Mouse (Mus musculus) cerebellum, adult 8-10 months (tissue): Measurements from ENCODE around the gene Wdhd1.
"Not testable (repeated sequence)": the region's sequence is repeated elsewhere in the genome, so short reads cannot be mapped to it uniquely, and the experiment has no call there.

Experiments
- DNase-seq: peaks from one replicate; pipeline ENCODE4 v3.0.0; 2022

Wdhd1 gene

DNA sequence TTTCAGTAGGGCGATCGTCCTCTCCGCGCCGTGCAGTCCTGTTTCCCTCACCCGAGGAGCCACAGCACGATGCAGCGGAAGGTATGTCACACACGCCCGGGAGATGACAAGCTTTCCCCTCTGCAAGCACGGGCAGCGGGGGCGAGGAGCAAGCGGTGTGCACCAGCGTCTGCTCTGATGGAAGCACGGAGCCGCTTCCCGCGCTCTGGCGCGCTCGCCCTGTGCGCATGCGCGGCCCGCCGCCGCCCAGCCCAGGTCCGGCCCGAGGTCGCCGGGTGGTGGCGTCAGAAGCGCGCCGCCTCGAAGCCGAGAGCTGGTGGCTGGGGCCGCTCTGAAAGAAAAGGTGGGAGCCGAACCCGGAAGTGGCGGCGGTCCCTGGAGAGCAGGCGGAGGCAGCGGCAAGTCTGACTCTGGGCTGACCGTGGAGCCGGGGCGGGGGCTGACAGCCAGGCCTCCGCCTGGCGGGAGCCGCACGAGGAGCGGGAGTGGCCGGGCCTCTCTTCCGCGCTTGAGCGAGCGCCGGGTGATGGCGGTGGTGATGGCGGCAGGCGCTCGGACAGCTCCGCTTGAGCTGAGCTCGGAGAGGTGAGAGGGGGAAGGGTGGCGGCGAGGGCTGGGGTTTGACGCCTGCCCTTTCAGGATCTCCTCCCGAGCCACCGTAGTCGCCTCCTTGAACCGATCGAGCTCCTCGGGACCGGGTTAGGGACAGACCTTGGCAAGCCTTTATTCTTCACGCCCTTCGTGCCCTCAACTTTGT is at the start of gene Wdhd1, which contains the start of gene Socs4:
TSS of gene Wdhd1 (minus strand) at position 221 of the 757 bp plus-strand sequence.
TSS of gene Socs4 (plus strand) at position 295 of the 757 bp plus-strand sequence.
- DNase-seq: peak; percentile 95

DNA sequence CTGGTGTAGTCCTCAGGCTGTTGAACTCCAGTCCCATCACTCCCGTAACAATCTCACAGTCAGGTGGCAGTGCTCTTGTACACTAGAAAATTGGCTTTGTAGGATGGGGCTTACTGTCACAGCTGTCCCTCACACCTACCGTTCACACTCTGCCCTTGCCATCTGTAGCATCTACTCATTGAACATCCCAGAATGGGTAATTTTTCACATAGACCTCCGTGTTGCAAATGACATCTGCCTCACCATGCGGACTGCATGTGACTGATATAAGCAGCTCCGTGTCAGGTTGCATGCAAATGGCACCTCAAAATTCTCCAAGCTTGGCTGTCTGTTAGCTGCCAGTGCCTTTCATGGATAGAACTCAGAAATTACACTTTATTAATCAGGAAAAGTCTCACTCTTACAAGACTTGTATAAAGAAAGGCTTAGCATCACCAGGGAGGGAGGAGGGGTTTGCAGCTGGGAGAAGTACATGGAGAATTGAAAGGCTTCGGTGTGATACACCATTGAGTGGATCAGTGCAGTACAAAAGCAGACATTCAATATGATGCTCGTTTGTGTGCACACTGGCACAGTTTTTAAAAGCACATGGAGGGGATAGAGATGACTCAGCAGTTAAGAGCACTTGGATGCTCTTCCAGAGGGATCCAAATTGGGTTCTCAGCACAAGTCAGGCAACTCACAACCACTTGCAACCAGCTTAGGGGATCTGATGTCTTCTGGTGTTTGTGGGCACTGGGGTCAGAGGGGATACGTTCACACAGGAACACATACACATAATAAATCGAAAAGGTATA is 49.5 kb upstream of the Wdhd1 start:
- no peak for DNase-seq

DNA sequence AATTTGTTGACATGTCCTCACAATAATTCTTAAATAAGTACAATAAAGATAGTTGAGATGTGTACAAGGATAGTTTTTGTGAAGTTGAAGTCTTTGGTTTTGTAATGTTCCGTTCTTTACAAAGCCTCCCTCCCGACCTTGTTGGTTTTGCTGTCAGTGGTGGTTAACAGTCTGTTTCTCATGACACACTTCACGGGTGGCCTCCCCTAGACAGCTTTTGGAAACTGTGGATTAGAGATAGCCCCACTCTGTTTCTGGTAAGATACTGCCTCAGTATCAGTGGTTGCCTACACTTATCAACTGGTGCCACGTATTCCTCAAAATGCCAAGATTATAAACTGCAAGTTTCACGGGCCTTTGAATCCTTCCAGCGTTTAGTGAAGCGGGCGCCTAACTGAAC is 44.9 kb upstream of the Wdhd1 start:
- DNase-seq: not testable (repeated sequence)

DNA sequence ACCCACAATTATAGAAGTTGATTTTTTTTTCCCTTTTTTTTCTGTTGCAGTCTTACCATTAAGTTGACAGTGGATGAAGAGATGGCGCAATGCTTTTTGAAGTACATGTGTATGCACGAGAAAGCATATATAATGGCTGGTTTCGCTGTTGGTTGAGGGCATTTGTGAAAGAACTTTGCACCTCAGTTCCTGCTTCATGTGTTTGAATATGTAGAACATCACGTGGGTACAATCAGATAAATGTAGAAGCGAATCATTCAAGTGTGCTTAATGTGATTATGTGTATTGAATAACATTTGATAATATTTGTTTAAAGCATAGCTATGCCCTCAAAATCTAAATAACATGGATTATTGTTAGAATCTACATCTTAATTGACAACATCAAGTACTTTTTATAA is 42.7 kb upstream of the Wdhd1 start:
- no peak for DNase-seq

DNA sequence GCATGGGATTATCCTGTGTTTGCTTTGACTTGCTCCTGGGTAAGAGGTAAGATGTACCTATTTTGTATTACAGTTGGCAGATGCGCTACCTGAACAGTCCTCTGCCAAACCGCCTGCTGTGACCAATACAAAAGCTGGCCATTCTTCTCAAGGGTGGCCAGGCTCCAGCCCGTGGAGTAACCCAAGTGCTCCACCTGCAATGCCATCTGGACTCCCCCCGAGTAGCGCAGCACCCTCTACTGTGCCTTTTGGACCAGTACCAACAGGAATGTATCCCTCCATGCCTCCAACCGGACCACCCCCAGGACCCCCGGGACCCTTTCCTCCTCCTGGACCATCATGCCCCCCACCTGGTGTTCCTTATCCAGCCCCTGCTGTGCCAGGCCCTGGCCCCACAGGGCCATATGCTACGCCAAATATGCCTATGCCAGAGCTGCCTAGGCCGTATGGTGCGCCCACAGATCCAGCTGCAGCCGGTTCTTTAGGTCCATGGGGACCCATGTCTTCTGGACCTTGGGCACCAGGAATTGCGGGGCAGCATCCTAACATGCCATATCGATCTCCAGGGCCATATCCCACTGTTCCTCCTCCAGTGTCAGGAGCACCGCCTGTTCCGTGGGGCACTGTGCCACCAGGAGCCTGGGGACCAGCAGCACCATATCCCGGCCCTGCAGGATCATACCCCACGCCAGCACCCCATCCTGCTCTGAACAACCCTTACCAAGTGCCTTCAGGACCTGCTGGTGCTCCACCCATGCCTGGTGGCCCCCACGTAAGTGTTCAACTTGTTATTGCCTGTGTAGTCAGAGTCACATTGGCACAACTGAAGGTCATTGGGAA is 33.9 kb upstream of the Wdhd1 start:
- DNase-seq: peak; percentile 87

DNA sequence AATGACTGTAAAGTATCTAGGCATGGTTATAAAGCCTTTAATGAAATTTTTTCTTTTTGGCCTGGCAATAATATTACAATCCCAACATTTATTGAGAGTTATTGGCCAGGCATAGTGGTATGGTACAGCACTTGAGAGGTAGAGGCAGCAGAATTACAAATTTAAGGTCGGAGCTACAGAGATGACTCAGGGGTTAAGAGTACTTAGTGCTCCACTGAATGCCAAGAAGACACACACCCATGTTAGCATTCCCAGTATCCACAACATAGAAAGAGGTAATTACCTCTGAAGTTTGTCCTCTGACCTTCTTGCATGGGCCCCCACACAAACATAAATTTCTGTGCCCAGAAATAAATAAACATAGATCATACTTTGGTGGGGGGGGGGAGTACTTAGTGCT is 32.4 kb upstream of the Wdhd1 start:
- DNase-seq: no peak

DNA sequence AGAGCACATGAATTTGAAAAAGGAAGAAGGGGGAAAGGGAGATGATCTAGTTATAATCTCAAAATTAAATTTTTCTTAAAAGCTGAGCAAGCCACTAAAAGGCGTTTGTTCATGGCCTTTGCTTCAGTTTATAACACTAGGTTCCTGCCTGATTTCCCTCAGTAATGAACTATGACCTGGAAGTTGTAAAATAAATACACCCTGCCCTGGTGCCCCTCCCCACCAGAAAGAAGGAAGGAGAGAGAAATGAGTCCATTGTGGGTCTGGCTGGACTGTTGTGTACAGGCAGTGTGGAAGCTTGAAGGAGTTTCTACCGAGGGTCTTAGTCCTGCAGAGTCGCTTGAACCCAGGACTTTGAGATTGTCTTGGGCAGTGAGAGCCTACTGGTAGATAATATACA is 31.0 kb upstream of the Wdhd1 start:
- DNase-seq: no peak

DNA sequence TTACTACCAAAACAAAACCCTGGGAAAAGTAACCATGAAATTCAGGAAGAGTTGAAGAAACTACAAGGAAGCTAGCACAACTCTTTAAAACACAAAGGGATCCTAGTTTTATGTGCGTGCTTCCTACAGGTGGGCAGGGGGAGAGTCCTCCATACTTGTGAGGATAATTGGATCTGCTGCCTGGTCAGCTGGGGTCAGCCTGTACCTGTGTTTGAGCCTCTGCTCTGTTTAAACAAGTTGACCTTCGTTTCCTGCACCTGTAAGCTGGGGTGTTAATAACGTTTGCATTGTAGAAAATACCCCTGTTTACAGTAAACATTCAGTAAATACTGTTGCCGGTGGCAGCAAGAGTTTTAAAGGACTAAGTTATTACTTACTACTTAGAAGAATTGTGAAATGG is 29.3 kb upstream of the Wdhd1 start:
- DNase-seq: no peak

DNA sequence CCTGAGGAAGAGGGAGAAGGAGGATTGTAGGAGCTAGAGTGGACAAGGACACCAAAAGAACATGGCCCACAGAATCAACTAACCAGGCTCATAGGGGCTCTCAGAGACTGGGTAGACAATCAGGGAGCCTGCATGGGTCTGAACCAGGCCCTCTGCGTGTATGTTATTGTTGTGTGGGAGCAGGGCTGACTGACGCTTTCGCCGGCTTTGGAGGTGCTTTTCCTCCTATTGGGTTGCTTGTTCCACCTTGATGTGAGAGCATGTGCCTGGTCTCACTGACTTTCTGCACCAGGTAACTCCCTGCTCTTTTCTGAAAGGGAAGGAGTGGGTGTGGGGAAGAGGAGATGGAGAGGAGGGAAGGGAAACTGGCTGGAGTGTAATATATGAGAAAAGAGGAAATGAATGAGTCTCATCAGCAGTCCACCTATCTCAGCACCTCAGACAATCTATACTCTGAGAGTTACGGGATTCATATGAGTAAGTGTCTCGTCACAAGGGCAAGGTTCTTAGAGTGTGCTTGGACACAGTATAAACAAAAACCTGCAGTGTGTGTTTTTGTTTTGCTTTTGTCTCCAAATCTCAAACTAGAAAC is 28.3 kb upstream of the Wdhd1 start:
- DNase-seq: no peak

DNA sequence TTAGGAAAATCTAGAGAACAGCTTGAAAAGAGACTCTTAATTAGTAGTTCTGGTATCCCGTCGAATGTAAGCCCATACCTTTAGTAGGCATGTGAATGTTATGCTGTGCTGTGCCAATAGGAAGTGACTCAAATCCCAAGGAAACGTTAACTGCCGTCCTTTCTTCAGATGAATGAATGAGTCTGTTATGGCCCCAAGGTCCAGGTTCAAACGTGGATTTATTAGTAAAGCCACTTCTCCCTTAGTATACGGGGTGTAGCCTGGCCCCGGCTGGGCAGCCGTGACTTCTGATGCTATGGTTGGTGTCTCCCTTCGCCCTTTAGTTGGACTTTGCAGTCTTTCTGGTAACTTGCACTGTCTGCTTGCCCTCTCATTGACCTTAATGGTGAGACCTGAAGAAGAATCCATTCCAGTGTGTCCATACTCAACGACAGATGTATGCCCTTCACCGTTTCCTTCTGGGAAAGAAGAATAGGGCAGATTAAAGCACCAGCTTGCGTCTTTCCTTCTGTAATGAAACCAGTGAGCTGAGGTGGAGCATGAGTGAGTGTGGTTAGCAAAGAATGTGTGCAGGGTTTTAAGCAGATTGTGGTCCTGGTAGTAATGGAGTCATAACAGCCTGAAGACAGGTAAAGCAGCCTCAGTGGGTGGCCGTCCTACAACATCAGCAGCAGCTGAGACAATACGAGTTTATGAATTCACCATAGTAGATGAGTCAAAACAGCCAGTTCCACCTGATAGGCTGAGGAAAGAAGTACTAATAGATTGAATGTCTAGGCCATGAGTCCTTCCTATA is 26.4 kb upstream of the Wdhd1 start:
- DNase-seq: no peak

DNA sequence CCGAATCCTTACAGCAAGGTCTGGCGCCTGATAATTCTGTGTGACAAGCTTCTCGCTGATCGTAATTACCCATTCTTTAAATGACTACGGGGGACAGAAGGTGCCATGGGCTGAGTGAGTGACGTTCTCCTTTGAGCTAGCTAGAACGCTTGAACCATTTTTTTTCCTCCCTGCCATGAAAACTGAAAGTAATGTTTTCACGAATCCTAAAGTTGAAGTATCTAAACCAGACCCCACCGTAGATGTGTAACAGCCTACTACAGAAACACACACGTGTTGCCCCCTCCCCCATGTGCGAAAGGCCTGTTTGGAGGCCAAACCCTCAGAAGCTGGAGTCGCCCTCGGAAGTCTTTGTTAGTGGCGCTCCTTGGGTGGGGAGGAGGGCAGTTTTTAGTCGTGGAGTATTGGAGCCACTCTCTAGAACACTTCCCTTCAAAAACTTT is 22.2 kb upstream of the Wdhd1 start:
- DNase-seq: no peak

DNA sequence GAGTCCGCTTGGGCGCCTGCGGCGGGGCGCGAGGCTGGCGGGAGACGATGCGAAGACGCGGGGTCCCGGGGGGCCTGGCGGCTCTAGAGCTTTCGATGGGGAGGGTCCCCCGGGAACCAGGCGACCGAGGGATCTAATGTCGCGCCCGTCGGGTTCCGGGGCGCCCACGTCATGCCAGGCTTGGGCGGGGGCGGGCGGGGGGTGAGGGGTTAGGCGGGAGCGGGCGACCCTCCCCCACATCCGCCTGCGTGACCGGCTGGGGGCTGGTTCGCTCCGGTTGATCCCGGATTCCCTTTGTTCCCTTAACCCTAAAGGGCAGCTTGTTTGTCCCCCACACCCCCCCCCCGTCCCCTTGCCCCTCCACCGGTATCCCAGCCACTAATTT is 21.7 kb upstream of the Wdhd1 start:
- no peak for DNase-seq

DNA sequence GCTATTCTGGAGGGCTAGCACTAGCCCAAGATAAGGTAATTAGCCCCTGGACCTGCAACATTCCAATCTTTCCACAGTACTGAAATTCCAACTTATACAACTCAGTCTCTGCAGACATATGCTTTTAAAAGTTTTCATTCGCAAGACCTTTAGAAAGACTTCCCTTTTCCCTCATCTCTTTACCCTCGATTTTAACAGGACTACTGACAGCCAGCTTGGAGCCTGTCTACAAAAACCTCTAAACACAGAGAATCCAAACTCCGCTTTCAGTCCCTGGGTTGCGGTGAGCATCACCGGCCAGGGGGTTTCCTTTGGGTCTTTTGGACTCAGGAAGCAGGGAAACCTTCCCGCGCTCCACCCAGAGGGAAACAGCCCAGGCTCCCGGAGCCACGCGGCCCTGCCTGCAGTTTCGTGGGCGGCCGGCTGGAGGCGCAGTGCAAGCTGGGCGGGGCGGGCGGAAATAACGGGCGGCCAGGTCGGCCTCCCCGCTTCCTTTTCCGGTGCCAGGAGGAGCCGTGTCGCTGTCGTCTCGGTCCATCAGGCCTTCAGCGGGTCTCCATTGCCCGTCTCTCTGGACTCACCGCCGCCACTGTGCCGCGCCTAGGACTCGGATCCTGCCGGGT is 21.2 kb upstream of the Wdhd1 start, which contains the start of gene Mapk1ip1l:
TSS of gene Mapk1ip1l (plus strand) at position 482 of the 623 bp plus-strand sequence.
- peak; percentile 91 for DNase-seq

DNA sequence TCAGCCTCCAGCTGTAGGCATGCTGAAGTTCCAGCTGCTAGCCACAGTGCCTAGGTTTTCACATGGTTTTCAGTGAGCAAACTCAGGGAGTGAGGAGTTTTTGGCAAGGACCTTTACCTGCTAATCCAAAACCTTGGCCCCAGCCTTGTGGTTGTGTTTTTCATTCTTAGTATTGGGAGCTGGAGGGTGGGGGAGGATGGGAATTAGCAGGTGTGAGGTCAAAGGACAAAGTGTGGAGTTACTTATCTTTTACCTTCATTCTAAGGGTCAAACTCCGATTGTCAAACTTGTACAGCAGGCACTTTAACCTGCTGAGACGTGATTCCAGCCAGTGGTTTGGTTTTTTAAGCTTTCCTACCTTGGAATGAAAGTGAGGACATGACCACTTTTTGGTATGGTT is 19.6 kb upstream of the Wdhd1 start:
- no peak for DNase-seq

DNA sequence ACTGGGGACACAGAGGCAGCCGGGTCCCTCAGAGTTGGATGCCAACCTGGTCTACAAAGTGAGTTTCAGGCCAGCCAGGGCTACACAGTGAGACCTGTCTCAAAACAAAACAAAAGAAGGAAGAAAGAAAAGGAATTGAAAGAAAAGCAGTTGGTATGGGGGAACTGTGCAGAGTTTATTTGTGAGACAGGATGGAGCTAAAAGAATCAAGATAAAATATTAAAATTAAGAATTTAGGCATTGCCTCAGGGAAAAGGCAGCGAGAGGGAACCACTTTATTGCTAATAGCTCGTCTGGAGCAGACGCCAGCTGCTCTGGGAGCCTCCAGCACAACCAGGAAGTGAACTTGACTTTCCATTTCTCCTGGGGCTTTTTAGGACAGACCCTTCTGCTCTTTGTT is 17.5 kb upstream of the Wdhd1 start:
- DNase-seq: no peak

DNA sequence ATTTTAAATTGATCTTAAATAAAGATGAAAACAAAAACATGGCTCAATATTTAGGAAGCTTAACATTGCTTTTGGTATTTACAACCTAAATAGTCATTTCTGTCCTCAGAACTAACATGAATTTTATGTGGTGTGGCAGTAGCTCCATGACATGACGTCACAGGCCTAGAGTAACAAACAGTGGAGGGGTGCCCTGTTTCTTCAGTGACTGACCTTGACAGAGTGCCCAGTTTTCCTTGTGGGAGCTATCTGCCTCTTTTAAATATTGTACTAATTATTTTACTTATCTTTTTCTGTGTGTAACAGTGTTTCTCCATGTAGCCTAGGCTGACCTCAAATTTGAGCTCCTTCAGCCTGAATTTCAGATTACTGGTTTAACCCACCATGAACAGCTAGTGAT is 15.1 kb upstream of the Wdhd1 start:
- DNase-seq: no peak

DNA sequence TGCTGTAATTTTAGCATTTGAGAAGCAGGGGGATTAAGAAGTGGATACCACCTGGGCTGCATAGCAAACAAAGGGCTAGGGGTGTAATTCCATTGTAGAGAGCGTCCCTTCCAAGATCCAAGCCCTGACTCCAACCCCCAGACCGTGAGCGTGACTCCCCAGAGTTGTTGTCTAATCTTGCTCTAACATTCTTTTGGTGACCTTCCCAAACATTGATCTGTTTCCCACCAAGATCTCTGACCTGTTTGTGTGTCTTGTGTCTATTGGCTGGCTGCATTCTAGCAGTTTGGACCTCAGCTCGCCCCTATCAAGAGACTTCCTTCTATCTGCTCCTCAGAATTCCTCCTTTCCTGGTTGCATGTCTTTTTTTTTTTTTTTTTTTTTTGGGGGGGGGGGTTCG is 10.4 kb upstream of the Wdhd1 start:
- no peak for DNase-seq

DNA sequence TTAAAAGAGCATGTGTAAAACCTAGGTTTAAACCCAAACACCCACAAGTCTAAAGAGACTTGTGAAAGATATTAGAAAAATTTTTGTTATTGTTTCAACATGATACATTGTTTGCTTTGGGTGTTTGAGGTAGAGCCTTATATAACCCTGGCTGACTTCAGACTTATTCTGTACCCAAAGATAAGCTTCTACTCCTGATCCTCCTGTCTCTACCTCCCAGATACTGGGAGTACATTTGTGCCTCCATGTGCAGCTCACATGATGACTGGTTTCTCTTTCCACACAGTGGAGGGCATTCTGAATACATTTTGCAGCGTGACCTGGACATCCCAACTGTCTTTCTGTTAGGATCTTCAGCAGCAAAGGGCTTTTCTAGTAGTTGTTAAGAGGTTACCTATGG is 9.6 kb upstream of the Wdhd1 start:
- no peak for DNase-seq

DNA sequence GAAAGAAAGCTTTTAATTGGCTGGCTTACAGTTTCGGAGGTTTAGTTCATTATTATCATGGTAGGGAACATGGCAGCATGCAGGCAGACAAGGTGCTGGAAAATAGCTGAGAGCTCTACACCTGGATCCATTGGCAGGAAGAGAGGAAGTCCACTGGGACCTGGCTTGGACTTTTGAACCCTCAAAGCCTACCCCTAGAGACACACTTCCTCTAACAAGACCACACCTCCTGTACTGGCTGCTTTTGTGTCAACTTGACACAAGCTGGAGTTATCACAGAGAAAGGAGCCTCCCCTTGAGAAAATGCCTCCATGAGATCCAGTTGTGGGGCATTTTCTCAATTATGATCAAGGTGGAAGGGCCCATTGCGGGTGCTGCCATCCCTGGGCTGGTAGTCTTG is 8.6 kb upstream of the Wdhd1 start:
- DNase-seq: no peak

DNA sequence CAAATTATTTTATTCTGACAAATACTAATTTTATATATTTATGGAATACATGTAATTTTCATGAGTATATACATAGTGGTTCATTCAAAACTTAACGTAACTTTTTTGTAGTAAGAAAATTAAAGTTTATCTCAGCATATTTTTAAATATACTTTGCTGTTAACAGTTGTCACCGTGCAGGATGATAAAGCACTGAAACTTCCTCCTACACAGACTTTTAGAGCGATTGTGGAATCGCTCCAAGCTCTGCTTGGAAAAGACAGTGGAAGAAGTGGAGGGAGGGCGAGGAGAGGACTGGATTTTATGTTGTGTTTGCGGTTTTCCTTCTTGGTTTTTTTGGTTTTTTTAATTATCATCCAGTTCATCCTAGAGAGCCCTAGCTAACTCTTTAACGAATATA is 6.9 kb upstream of the Wdhd1 start:
- DNase-seq: no peak

DNA sequence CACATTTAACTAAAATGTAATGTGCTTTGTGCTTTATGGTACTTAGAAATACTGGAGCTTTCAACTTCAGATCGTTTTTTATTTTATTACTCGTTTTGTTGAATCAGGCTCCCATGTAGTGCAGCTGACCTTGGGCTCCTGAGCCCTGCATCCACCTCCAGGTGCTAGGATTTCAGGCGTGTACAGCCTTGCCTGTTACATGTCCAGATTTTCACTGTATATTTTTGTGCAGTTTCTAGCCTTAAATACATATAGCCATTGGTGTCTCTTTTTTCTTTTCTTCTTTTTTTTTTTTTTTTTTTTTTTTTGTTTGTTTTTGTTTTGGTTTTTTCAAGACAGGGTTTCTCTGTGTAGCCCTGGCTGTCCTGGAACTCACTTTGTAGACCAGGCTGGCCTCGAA is 4.9 kb upstream of the Wdhd1 start:
- no peak for DNase-seq

DNA sequence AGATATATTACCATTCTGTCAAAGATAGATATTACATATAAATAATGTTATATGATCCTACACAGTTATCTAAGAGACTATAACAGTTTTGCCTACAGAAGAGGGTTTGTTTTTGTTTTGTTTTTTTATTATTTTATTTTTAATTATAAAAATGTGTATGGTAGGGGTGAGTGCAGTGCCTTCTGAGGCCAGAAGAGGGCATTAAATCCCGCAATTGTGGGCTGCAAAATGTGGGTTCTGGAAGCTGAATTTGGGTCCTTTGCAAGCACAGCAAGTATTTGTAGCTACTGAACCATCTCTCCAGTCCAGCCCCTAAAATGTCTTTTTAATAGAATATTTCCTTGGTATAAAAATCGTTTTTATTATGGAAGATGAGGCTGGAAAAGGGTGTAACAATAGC is 2.4 kb upstream of the Wdhd1 start:
- DNase-seq: no peak
